Comparison of ENCODE assay signal across 11 mouse cellular contexts in genomic region chr14:78676457-78676856, GRCm38 (mm10). TPM values are rescaled to one million over a fixed set of nuclear protein-coding genes. Genes with fewer than 3 reads are reported as not detected.
A peak's percentile ranks its signal among the peaks of the same experiment; 100 is the strongest.
DNase-seq lines count a peak whose midpoint lies in the region; ATAC-seq and TF ChIP-seq lines count a peak whose summit lies in the region.
"Had no signal": no experiment of that assay in that cellular context is flagged by ENCODE, and none has a peak within 500 bp of the region (broad histone marks: within the 10 kb centered on the region; RNA-seq: fewer than 3 reads in every experiment).

No protein-coding gene starts in this region.

- H3K9me3 ChIP-seq in forebrain, postnatal 0 days (ENCODE audit: low read length): no peaks in the 10 kb centered on the region
- no peaks in the 10 kb centered on the region for H3K9me3 ChIP-seq in forebrain, embryonic 16.5 days (ENCODE audit: control insufficient read depth, low read length)
- H3K9me3 ChIP-seq in kidney, embryonic 15.5 days (replicated peaks): no peaks in the 10 kb centered on the region
- H3K9me3 ChIP-seq: hindbrain, embryonic 12.5 days had no signal

- peak; percentile 57 for TF ChIP-seq CTCF in forebrain, postnatal 0 days (IDR thresholded peaks at IDR 0.05; ENCODE audit: low read depth)
- TF ChIP-seq CTCF in spleen, adult 2 months (IDR thresholded peaks at IDR 0.05; ENCODE audit: extremely low read depth, insufficient read depth, insufficient read length, insufficient replicate concordance): peak; percentile 11; the same call in 1 of the 2 replicates

- no peaks in the 10 kb centered on the region for H3K27me3 ChIP-seq in forebrain, postnatal 0 days (ENCODE audit: insufficient read depth, low read length)
- no peaks in the 10 kb centered on the region for H3K27me3 ChIP-seq in forebrain, embryonic 16.5 days (replicated peaks; ENCODE audit: control insufficient read depth, insufficient read depth, low read length)
- H3K27me3 ChIP-seq in kidney, embryonic 15.5 days: no peaks in the 10 kb centered on the region
- H3K27me3 ChIP-seq in spleen, adult 2 months (ENCODE audit: control insufficient read depth, insufficient read depth, low read length): no peaks in the 10 kb centered on the region
- H3K27me3 ChIP-seq: hindbrain, embryonic 12.5 days had no signal

- no peak overlapping the region for H3K4me3 ChIP-seq in forebrain, postnatal 0 days (ENCODE audit: low read depth, low read length)
- no peak overlapping the region for H3K4me3 ChIP-seq in forebrain, embryonic 16.5 days (replicated peaks; ENCODE audit: low read length)
- H3K4me3 ChIP-seq in kidney, embryonic 15.5 days (replicated peaks): no peak overlapping the region
- H3K4me3 ChIP-seq in spleen, adult 2 months (ENCODE audit: extremely low read depth, insufficient read depth, insufficient read length): no peak overlapping the region
- H3K4me3 ChIP-seq: hindbrain, embryonic 12.5 days; myocyte had no signal

- H3K36me3 ChIP-seq in forebrain, postnatal 0 days (ENCODE audit: insufficient read depth): no peaks in the 10 kb centered on the region
- H3K36me3 ChIP-seq in forebrain, embryonic 16.5 days (ENCODE audit: control insufficient read depth, insufficient read depth): no peaks in the 10 kb centered on the region
- no peaks in the 10 kb centered on the region for H3K36me3 ChIP-seq in kidney, embryonic 15.5 days
- H3K36me3 ChIP-seq in spleen, adult 2 months (ENCODE audit: control insufficient read depth, insufficient read depth, low read length): no peaks in the 10 kb centered on the region
- H3K36me3 ChIP-seq: hindbrain, embryonic 12.5 days had no signal

- 72% methylated on average over 6 of the region's 6 CpGs for WGBS in forebrain, postnatal 0 days
- 74% methylated on average over 6 of the region's 6 CpGs for WGBS in forebrain, embryonic 16.5 days
- WGBS in kidney, embryonic 15.5 days: 71% methylated on average over 6 of the region's 6 CpGs
- 68% methylated on average over 6 of the region's 6 CpGs for WGBS in spleen, adult 2 months

- no peak for DNase-seq in forebrain, postnatal 0 days
- no peak for DNase-seq in kidney, adult 18-20 months
- no peak for DNase-seq in spleen, adult 2 months (ENCODE audit: low read depth in 1 of 2, low spot score in 2 of 2)
- no peak for DNase-seq in spleen, adult 12 weeks (ENCODE audit: low spot score)
- no peak for DNase-seq in ovary, adult 18-20 months (ENCODE audit: low spot score)
- DNase-seq: adrenal gland, postnatal 25 days; thymus, adult 18-20 months had no signal

- H3K27ac ChIP-seq in forebrain, postnatal 0 days (ENCODE audit: low read depth, low read length): no peak overlapping the region
- H3K27ac ChIP-seq in forebrain, embryonic 16.5 days (ENCODE audit: low read length): no peak overlapping the region
- no peak overlapping the region for H3K27ac ChIP-seq in kidney, embryonic 15.5 days
- no peak overlapping the region for H3K27ac ChIP-seq in spleen, adult 2 months (ENCODE audit: insufficient read depth, low read length)
- H3K27ac ChIP-seq: hindbrain, embryonic 12.5 days had no signal

- ATAC-seq in forebrain, postnatal 0 days: peak; percentile 70; the same call in 1 of the 2 replicates
- ATAC-seq in forebrain, embryonic 16.5 days: no peak
- ATAC-seq in kidney, embryonic 15.5 days (replicated peaks; ENCODE audit: low FRiP score): 0 out of 2 replicates have a peak, but pooled peaks have one; percentile 59

- no peak for TF ChIP-seq POLR2A in spleen, adult 2 months (IDR thresholded peaks at IDR 0.05; ENCODE audit: low read depth, low read length)

- H3K4me1 ChIP-seq in forebrain, postnatal 0 days (ENCODE audit: insufficient read depth): no peaks in the 10 kb centered on the region
- no peaks in the 10 kb centered on the region; the same call in 1 of the 2 replicates for H3K4me1 ChIP-seq in forebrain, embryonic 16.5 days (replicated peaks; ENCODE audit: control insufficient read depth, insufficient read depth, low read length)
- H3K4me1 ChIP-seq in kidney, embryonic 15.5 days: peaks cover 38% of the 10 kb centered on the region
- peaks cover 2% of the 10 kb centered on the region; the same call in 1 of the 2 replicates for H3K4me1 ChIP-seq in spleen, adult 2 months (ENCODE audit: control insufficient read depth, insufficient read depth, insufficient read length)

- H3K4me2 ChIP-seq in forebrain, postnatal 0 days (ENCODE audit: low read depth): no peak overlapping the region
- no peak overlapping the region for H3K4me2 ChIP-seq in forebrain, embryonic 16.5 days (ENCODE audit: low read length)
- H3K4me2 ChIP-seq in kidney, embryonic 15.5 days: no peak overlapping the region
- H3K4me2 ChIP-seq: hindbrain, embryonic 12.5 days had no signal

- no peak overlapping the region for H3K9ac ChIP-seq in forebrain, postnatal 0 days
- H3K9ac ChIP-seq in forebrain, embryonic 16.5 days (replicated peaks; ENCODE audit: low read depth, low read length): no peak overlapping the region
- no peak overlapping the region for H3K9ac ChIP-seq in kidney, embryonic 15.5 days
- H3K9ac ChIP-seq: hindbrain, embryonic 12.5 days had no signal

RNA-seq across cellular contexts. Expression of gene Dgkh, which starts 56.1 kb away (rescaled TPM):
- 16.2 and 22.3 TPM in 2 replicates for total RNA-seq in forebrain, postnatal 0 days (2014; rRNA removed)
- polyA plus RNA-seq in forebrain, postnatal 0 days (2015; fragmentation: Nextera tagmentation; extraction: Ambion mirVana): 1.4 and 2.7 TPM in 2 replicates
- polyA plus RNA-seq in forebrain, embryonic 16.5 days (2015; fragmentation: Nextera tagmentation; extraction: Ambion mirVana): 2.4 and 2.8 TPM in 2 replicates
- 2.3 and 2.5 TPM in 2 replicates for polyA plus RNA-seq in kidney, embryonic 15.5 days (2015; fragmentation: Nextera tagmentation; extraction: Ambion mirVana)
- 0.69 and 0.82 TPM in 2 replicates for polyA plus RNA-seq in spleen, adult 2 months (2012; rRNA removed)
